Mouse (Mus musculus): Measurements from ENCODE around the gene Katnal1. TPM values are rescaled to one million over a fixed set of nuclear protein-coding genes. Genes with fewer than 3 reads are reported as not detected.

Gene Katnal1
- total and polyA plus RNA-seq, 3 experiments: 12.8 to 14.8 TPM; not detected in 1

DNA sequence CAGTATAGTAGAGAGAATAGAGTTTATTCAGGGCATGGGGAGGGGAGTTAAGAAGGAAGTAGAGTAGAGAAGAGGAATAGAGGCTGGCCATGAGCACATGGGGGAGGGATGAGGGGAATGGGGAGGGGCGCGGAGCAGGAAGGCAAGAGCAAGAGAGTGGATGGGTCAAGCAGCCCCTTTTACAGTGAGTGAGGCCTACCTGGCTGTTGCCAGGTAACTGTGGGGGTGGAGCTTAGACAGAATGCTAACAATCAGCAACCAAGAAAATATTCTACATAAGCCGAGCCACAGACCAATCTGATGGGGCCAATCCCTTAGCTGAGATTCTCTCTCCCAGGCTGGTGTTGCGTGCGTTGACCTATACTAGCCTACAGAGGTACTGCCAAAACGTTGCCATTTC lies 26.5 kb upstream of the Katnal1 start (continued):
- TF ChIP-seq EP300 (IDR thresholded peaks at IDR 0.05; ENCODE audit: low read depth in 1 of 2, low read length in 2 of 2) (no peak), MAZ (IDR thresholded peaks at IDR 0.05; ENCODE audit: low read depth, low read length) (no peak), USF2 (IDR thresholded peaks at IDR 0.05; ENCODE audit: borderline replicate concordance in 1 of 2, insufficient read depth in 1 of 2, low read depth in 1 of 2, low read length in 2 of 2) (no peak)

DNA sequence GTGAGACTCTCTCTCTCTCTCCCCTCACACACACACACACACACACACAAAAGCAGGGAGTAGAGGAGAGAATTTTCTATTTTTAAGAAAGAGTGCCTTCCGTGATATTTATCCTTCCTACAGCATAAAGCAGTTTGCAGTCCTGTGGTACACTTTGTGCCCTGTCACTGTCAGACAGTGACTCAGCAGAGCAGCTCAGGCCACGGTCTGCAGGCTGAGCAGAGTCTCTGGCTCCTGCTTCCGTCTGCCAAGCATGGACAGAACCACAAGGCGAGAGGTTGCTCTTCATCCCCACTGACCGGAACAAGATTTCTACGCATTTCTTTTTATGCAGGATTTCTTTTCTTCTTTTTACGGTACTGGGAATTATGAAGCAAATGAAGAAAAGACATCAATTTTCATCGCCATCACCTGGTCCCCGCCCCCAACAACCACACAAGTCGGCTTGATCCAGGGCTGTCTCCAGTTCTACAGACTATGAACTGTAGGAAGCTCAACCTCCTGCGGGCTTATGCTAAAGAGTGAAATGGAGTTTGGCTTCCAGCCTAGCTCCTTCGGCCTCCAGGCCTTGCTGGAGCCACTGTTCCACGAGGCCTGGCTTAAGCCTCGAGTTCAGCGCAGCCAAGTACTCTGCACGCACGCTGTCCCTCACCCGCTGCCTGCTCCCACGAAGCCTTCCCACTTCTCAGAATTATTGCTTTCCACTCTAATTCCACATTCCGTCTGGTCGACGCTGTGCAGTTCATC lies 25.4 kb upstream of the Katnal1 start:
- Histone ChIP-seq H3K4me3 (ENCODE audit: control insufficient read depth in 1 of 2, insufficient read depth in 1 of 2, low read depth in 2 of 2, low read length in 2 of 2) (no peak overlapping the region), H3K27me3 (ENCODE audit: control insufficient read depth in 1 of 2, insufficient read depth in 2 of 2, low read length in 2 of 2) (no peaks in the 10 kb centered on the region), H3K9ac (ENCODE audit: control insufficient read depth, low read depth, low read length, poor library complexity, severe bottlenecking) (no peak overlapping the region), H3K79me2 (ENCODE audit: control insufficient read depth, insufficient read depth, low read length, poor library complexity) (no peaks in the 10 kb centered on the region), H3K27ac (ENCODE audit: control insufficient read depth, low read depth, low read length) (no peak overlapping the region), H3K9me3 (replicated peaks; ENCODE audit: insufficient read depth, low read length) (no peaks in the 10 kb centered on the region), H3K4me1 (ENCODE audit: control insufficient read depth in 1 of 2, insufficient read depth in 2 of 2, low read length in 2 of 2) (peaks cover 4 to 14% of the 10 kb centered on the region in 2 experiments; a peak in 3 of 4 replicates), H3K36me3 (ENCODE audit: control insufficient read depth in 1 of 2, insufficient read depth in 2 of 2, low read length in 2 of 2) (peaks cover 0 to 4% of the 10 kb centered on the region in 2 experiments; a peak in 2 of 4 replicates)
- TF ChIP-seq MAZ (IDR thresholded peaks at IDR 0.05; ENCODE audit: low read depth, low read length) (no peak), ZKSCAN1 (IDR thresholded peaks at IDR 0.05; ENCODE audit: low read depth, low read length) (no peak), ZC3H11A (IDR thresholded peaks at IDR 0.05; ENCODE audit: low read depth, low read length) (no peak), E2F4 (IDR thresholded peaks at IDR 0.05; ENCODE audit: borderline replicate concordance, low read depth, low read length) (no peak), ZMIZ1 (IDR thresholded peaks at IDR 0.05; ENCODE audit: low read depth, low read length) (no peak), CHD1 (IDR thresholded peaks at IDR 0.05; ENCODE audit: low read depth, low read length) (no peak), ZNF384 (IDR thresholded peaks at IDR 0.05; ENCODE audit: low read depth, low read length) (no peak), HCFC1 (IDR thresholded peaks at IDR 0.05; ENCODE audit: low read depth, low read length) (no peak), EP300 (IDR thresholded peaks at IDR 0.05; ENCODE audit: low read depth in 1 of 2, low read length in 2 of 2) (no peak), ETS1 (IDR thresholded peaks at IDR 0.05; ENCODE audit: low read depth, low read length) (no peak), USF1 (IDR thresholded peaks at IDR 0.05; ENCODE audit: low read depth, low read length) (no peak), BHLHE40 (IDR thresholded peaks at IDR 0.05; ENCODE audit: borderline replicate concordance, low read depth, low read length) (no peak)
- DNase-seq (ENCODE audit: low read depth, low spot score): peak; percentile 48

- Histone ChIP-seq H3K9ac (ENCODE audit: control insufficient read depth, low read depth, low read length, poor library complexity, severe bottlenecking) (no peak overlapping the region), H3K4me1 (ENCODE audit: control insufficient read depth in 1 of 2, insufficient read depth in 2 of 2, low read length in 2 of 2) (peaks cover 0 to 14% of the 10 kb centered on the region in 2 experiments; a peak in 1 of 4 replicates), H3K36me3 (ENCODE audit: control insufficient read depth in 1 of 2, insufficient read depth in 2 of 2, low read length in 2 of 2) (no peaks in the 10 kb centered on the region), H3K9me3 (replicated peaks; ENCODE audit: insufficient read depth, low read length) (no peaks in the 10 kb centered on the region), H3K27me3 (ENCODE audit: control insufficient read depth in 1 of 2, insufficient read depth in 2 of 2, low read length in 2 of 2) (no peaks in the 10 kb centered on the region), H3K79me2 (ENCODE audit: control insufficient read depth, insufficient read depth, low read length, poor library complexity) (no peaks in the 10 kb centered on the region), H3K4me3 (ENCODE audit: control insufficient read depth in 1 of 2, insufficient read depth in 1 of 2, low read depth in 2 of 2, low read length in 2 of 2) (no peak overlapping the region), H3K27ac (ENCODE audit: control insufficient read depth, low read depth, low read length) (no peak overlapping the region)
- no peak for DNase-seq (ENCODE audit: low read depth, low spot score)
- TF ChIP-seq SIN3A (IDR thresholded peaks at IDR 0.05; ENCODE audit: low read length) (no peak), MXI1 (IDR thresholded peaks at IDR 0.05; ENCODE audit: low read depth, low read length) (no peak), USF1 (IDR thresholded peaks at IDR 0.05; ENCODE audit: low read depth, low read length) (no peak)
Observed at GRCm38 (mm10) chr5:148953098-148953497, 24.0 kb upstream of the Katnal1 start.
